Mouse (Mus musculus) spleen, adult 2 months (tissue): ENCODE measurements around the gene Use1. TPM values are rescaled to one million over a fixed set of nuclear protein-coding genes. Genes with fewer than 3 reads are reported as not detected.

Experiments used
- DNase-seq, 2 experiments: peaks; one replicate each; pipeline versions ENCODE4 v3.0.0 to v3.0.0-alpha.2; 2012 to 2021; ENCODE audit warnings: low spot score in 2 of 2, low read depth in 1 of 2
- H3K27ac ChIP-seq: fragments of 200-500 bp; 2 replicates; pipeline ENCODE4 v1.5.1; 2012; ENCODE audit warnings: low read length, inconsistent platforms; ENCODE audit not compliant: insufficient read depth
- H3K27me3 ChIP-seq: fragments of 200-500 bp; 2 replicates; pipeline ENCODE4 v1.6.1; 2012; ENCODE audit warnings: mild to moderate bottlenecking, moderate library complexity, low read length, inconsistent platforms; ENCODE audit not compliant: control insufficient read depth, insufficient read depth
- H3K36me3 ChIP-seq: fragments of 200-500 bp; 2 replicates; pipeline ENCODE4 v1.6.1; 2012; ENCODE audit warnings: mild to moderate bottlenecking, low read length, inconsistent platforms; ENCODE audit not compliant: control insufficient read depth, insufficient read depth
- H3K4me1 ChIP-seq: fragments of 200-500 bp; 2 replicates; pipeline ENCODE4 v1.6.1; 2011; ENCODE audit warnings: inconsistent platforms; ENCODE audit not compliant: control insufficient read depth, insufficient read depth, insufficient read length
- H3K4me3 ChIP-seq: fragments of 200-500 bp; 2 replicates; pipeline ENCODE4 v1.5.1; 2011; ENCODE audit warnings: mild to moderate bottlenecking, inconsistent platforms; ENCODE audit not compliant: insufficient read depth, insufficient read length; ENCODE audit errors: extremely low read depth
- CTCF ChIP-seq: fragments of 200-500 bp; IDR thresholded peaks from 2 replicates; pipeline ENCODE4 v1.5.1; 2011; ENCODE audit warnings: mild to moderate bottlenecking, inconsistent platforms; ENCODE audit not compliant: insufficient read depth, insufficient read length, insufficient replicate concordance; ENCODE audit errors: extremely low read depth
- POLR2A ChIP-seq: fragments of 200-500 bp; IDR thresholded peaks from 2 replicates; pipeline ENCODE4 v1.6.1; 2011; ENCODE audit warnings: low read depth, low read length, inconsistent platforms
- WGBS: fragments of 180-500 bp; shearing (Covaris S2); methylation state at CpG from one replicate; pipeline ENCODE4 v1.1.7; 2018; 5-methylcytosine and 5-hydroxymethylcytosine counted together
- polyA plus RNA-seq: library from polyadenylated mRNA; depleted of rRNA; stranded (reverse); fragments of >200 nt; gene quantifications from 2 replicates; pipeline ENCODE4 v1.2.3, GENCODE M21; 2012

Use1 gene
- polyA plus RNA-seq, 1 experiment: 104 TPM

GRCm38 (mm10) chr8:71370711-71371235 is 4.1 kb downstream of the Use1 start:
- H3K4me3 ChIP-seq: peak overlapping the region; percentile 98; the same call in 1 of the 2 replicates
- H3K4me1 ChIP-seq: peaks cover 2% of the 10 kb centered on the region; the same call in 1 of the 2 replicates
- DNase-seq: no peak
- 20% methylated on average over 5 of the region's 5 CpGs for WGBS
- TF ChIP-seq POLR2A: no peak
- TF ChIP-seq CTCF: no peak
- H3K36me3 ChIP-seq: peaks cover 7% of the 10 kb centered on the region
- no peak overlapping the region for H3K27ac ChIP-seq
- no peaks in the 10 kb centered on the region for H3K27me3 ChIP-seq

GRCm38 (mm10) chr8:71371236-71371848 is 4.7 kb downstream of the Use1 start, which contains the start of gene Ocel1:
Gene Ocel1, plus strand, starts transcription at chr8:71371298.
- TF ChIP-seq CTCF (peak; percentile 97), POLR2A (peak; percentile 76)
- Histone ChIP-seq H3K4me1 (peaks cover 8% of the 10 kb centered on the region), H3K4me3 (peak within 1 kb of the TSS; percentile 98), H3K27ac (peak within 1 kb of the TSS; percentile 98), H3K27me3 (no peaks in the 10 kb centered on the region), H3K36me3 (peaks cover 7% of the 10 kb centered on the region)
- DNase-seq: peak; percentile 97
- WGBS: under 1% methylated on average over 68 of the region's 68 CpGs

- peaks cover 7% of the 10 kb centered on the region for H3K36me3 ChIP-seq
- no peak for TF ChIP-seq POLR2A
- no peak for DNase-seq
- no peak overlapping the region for H3K27ac ChIP-seq
- peaks cover 12% of the 10 kb centered on the region for H3K4me1 ChIP-seq
- no peaks in the 10 kb centered on the region for H3K27me3 ChIP-seq
- 92% methylated on average over 12 of the region's 12 CpGs for WGBS
- H3K4me3 ChIP-seq: no peak overlapping the region
Observed at GRCm38 (mm10) chr8:71372427-71372826, 5.8 kb downstream of the Use1 start.

- TF ChIP-seq POLR2A (no peak), CTCF (no peak)
- Histone ChIP-seq H3K4me3 (no peak overlapping the region), H3K27me3 (no peaks in the 10 kb centered on the region), H3K4me1 (peaks cover 12% of the 10 kb centered on the region), H3K27ac (no peak overlapping the region), H3K36me3 (peaks cover 7% of the 10 kb centered on the region)
- WGBS: 96% methylated on average over 3 of the region's 3 CpGs
- no peak for DNase-seq
Observed at GRCm38 (mm10) chr8:71373000-71373399, 6.4 kb downstream of the Use1 start.

GRCm38 (mm10) chr8:71374616-71375206 is 8.1 kb downstream of the Use1 start:
- H3K4me1 ChIP-seq: peaks cover 12% of the 10 kb centered on the region
- no peak for DNase-seq
- H3K36me3 ChIP-seq: peaks cover 7% of the 10 kb centered on the region
- no peaks in the 10 kb centered on the region for H3K27me3 ChIP-seq
- H3K4me3 ChIP-seq: no peak overlapping the region
- H3K27ac ChIP-seq: no peak overlapping the region
- no peak for TF ChIP-seq CTCF
- TF ChIP-seq POLR2A: no peak
- 86% methylated on average over 17 of the region's 17 CpGs for WGBS

- 33% methylated on average over 69 of the region's 74 CpGs for WGBS
- H3K36me3 ChIP-seq: peaks cover 7% of the 10 kb centered on the region
- no peak for TF ChIP-seq POLR2A
- TF ChIP-seq CTCF: no peak
- peak overlapping the region; percentile 43; the same call in 1 of the 2 replicates for H3K4me3 ChIP-seq
- peak in 1 of 2 experiments; percentile 62 for DNase-seq
- H3K27me3 ChIP-seq: peaks cover 4% of the 10 kb centered on the region; the same call in 1 of the 2 replicates
- peaks cover 16% of the 10 kb centered on the region for H3K4me1 ChIP-seq
- no peak overlapping the region for H3K27ac ChIP-seq
Observed at GRCm38 (mm10) chr8:71375581-71376422, 9.2 kb downstream of the Use1 start.
